Mouse (Mus musculus) CH12.LX (cell line): Measurements from ENCODE around the gene Med19.

Experiments
- BHLHE40 ChIP-seq: IDR thresholded peaks from 2 replicates; pipeline ENCODE4 v1.6.1; 2011; ENCODE audit warnings: mild to moderate bottlenecking, low read depth, low read length, improper control_type of control experiment
- CTCF ChIP-seq, 2 experiments: IDR thresholded peaks in 1 of 2; conservative IDR thresholded peaks in 1 of 2; 2 replicates each; pipeline ENCODE4 v1.5.1; 2011 to 2012; ENCODE audit warnings: low read depth in 2 of 2, low read length in 2 of 2, improper control_type of control experiment in 1 of 2, inconsistent platforms in 1 of 2, mild to moderate bottlenecking in 1 of 2, moderate library complexity in 1 of 2
- E2F4 ChIP-seq: IDR thresholded peaks from 2 replicates; pipeline ENCODE4 v1.6.1; 2011; ENCODE audit warnings: low read depth, low read length, improper control_type of control experiment; ENCODE audit not compliant: insufficient replicate concordance
- EP300 ChIP-seq: IDR thresholded peaks from 2 replicates; pipeline ENCODE4 v1.6.1; 2011; ENCODE audit warnings: low read length, improper control_type of control experiment
- GABPA ChIP-seq: IDR thresholded peaks from 2 replicates; pipeline ENCODE4 v1.6.1; 2012; ENCODE audit warnings: low read depth, low read length, improper control_type of control experiment, inconsistent platforms; ENCODE audit not compliant: insufficient replicate concordance
- HCFC1 ChIP-seq: IDR thresholded peaks from 2 replicates; pipeline ENCODE4 v1.6.1; 2012; ENCODE audit warnings: low read depth, mild to moderate bottlenecking, inconsistent platforms, low read length, improper control_type of control experiment
- MAX ChIP-seq: IDR thresholded peaks from 2 replicates; pipeline ENCODE4 v1.6.1; 2011; ENCODE audit warnings: low read length, improper control_type of control experiment
- NELFE ChIP-seq: IDR thresholded peaks from 2 replicates; pipeline ENCODE4 v1.6.1; 2011; ENCODE audit warnings: low read depth, low read length, improper control_type of control experiment
- POLR2A ChIP-seq: IDR thresholded peaks from 2 replicates; pipeline ENCODE4 v1.6.1; 2011; ENCODE audit warnings: low read depth, mild to moderate bottlenecking, improper control_type of control experiment, low read length
- RCOR1 ChIP-seq: conservative IDR thresholded peaks from 2 replicates; pipeline ENCODE4 v1.6.1; 2012; ENCODE audit warnings: low read depth, mild to moderate bottlenecking, inconsistent platforms, low read length, improper control_type of control experiment
- USF2 ChIP-seq: conservative IDR thresholded peaks from 2 replicates; pipeline ENCODE4 v1.6.1; 2011; ENCODE audit warnings: low read depth, low read length, improper control_type of control experiment
- ZC3H11A ChIP-seq: IDR thresholded peaks from 2 replicates; pipeline ENCODE4 v1.6.1; 2012; ENCODE audit warnings: low read depth, mild to moderate bottlenecking, inconsistent platforms, low read length, improper control_type of control experiment
- ZKSCAN1 ChIP-seq: IDR thresholded peaks from 2 replicates; pipeline ENCODE4 v1.6.1; 2012; ENCODE audit warnings: low read depth, inconsistent platforms, low read length, improper control_type of control experiment, borderline replicate concordance

DNA sequence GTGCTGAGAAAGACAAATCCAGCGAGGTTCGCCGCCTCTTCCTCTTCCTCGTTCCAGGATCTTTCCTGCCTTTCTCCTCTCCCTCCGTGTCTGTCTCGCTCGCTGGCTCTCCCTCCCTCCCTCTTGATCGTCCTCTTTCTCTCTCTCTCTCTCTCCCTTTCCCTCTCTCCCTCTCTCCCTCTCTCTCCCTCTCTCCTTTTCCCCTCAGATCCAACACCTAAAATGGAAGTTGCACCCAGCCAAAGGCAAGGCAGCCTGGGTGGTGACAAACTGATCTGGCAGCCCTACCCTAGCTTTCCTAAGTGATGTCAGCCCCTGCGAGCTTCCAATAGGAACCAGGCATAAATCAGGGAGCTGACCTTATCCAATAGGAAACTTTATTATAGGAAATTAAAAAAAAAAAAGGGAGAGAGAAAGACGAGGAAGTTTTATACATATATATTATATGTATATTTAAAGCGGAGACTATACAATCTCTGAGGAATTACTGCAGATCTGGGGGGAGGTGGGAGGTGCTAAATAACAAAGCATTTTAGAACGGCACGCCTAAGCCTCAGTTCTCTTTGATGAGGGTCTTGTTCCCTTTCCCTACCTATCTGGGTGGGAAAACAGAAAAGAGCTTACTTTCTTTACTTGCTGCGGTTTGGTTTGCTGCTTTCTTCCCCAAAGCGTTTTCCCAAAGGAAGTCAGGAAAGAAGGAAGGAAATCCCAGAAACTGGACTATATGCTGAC lies 27.6 kb upstream of the Med19 start, which contains the start of gene Ctnnd1:
- no peak for TF ChIP-seq MAX
- no peak for TF ChIP-seq POLR2A
- TF ChIP-seq CTCF (conservative IDR thresholded peaks at IDR 0.05 in 1 of 2, IDR thresholded peaks at IDR 0.05 in 1 of 2; ENCODE audit: low read depth in 2 of 2, low read length in 2 of 2): no peak
- no peak for TF ChIP-seq GABPA
- TF ChIP-seq HCFC1: no peak
- no peak for TF ChIP-seq RCOR1
- TF ChIP-seq EP300: no peak
- no peak for TF ChIP-seq NELFE
- no peak for TF ChIP-seq E2F4
- TF ChIP-seq BHLHE40: no peak
- no peak for TF ChIP-seq ZC3H11A
- no peak for TF ChIP-seq ZKSCAN1
- no peak for TF ChIP-seq USF2
